Mouse (Mus musculus): ENCODE data around the gene Ppp1r16b. TPM values are rescaled to one million over a fixed set of nuclear protein-coding genes. Genes with fewer than 3 reads are reported as not detected.

The Ppp1r16b gene
- polyA plus RNA-seq, 1 experiment from 2014 or later, result 5.7 TPM

- WGBS, result 79% methylated on average over 6 of the region's 6 CpGs
- Histone ChIP-seq H3K9ac (no peak overlapping the region), H3K27ac (replicated peaks) (no peak overlapping the region), H3K36me3 (no peaks in the 10 kb centered on the region), H3K4me2 (replicated peaks) (no peak overlapping the region), H3K27me3 (no peaks in the 10 kb centered on the region), H3K4me1 (peaks cover 13% of the 10 kb centered on the region; the same call in 1 of the 2 replicates), H3K9me3 (replicated peaks) (no peaks in the 10 kb centered on the region), H3K4me3 (replicated peaks) (no peak overlapping the region)
- no peak for ATAC-seq (ENCODE audit: insufficient number of reproducible peaks, low FRiP score, low TSS enrichment, low read depth)
These were observed 27.0 kb downstream of the Ppp1r16b start for GRCm38 (mm10) chr2:158692191-158692590.

- Histone ChIP-seq H3K9me3 (replicated peaks) (no peaks in the 10 kb centered on the region), H3K27me3 (no peaks in the 10 kb centered on the region), H3K4me3 (replicated peaks) (no peak overlapping the region), H3K4me1 (no peaks in the 10 kb centered on the region), H3K36me3 (no peaks in the 10 kb centered on the region), H3K4me2 (replicated peaks) (no peak overlapping the region), H3K27ac (replicated peaks) (no peak overlapping the region), H3K9ac (no peak overlapping the region)
- no peak for ATAC-seq (ENCODE audit: insufficient number of reproducible peaks, low FRiP score, low TSS enrichment, low read depth)
- WGBS, result 83% methylated on average over 27 of the region's 27 CpGs
These were observed 30.6 kb downstream of the Ppp1r16b start for GRCm38 (mm10) chr2:158695811-158696210.

- ATAC-seq (ENCODE audit: insufficient number of reproducible peaks, low FRiP score, low TSS enrichment, low read depth), result no peak
- 78% methylated on average over 6 of the region's 6 CpGs for WGBS
These were observed 31.3 kb downstream of the Ppp1r16b start for GRCm38 (mm10) chr2:158696451-158696850.

DNA sequence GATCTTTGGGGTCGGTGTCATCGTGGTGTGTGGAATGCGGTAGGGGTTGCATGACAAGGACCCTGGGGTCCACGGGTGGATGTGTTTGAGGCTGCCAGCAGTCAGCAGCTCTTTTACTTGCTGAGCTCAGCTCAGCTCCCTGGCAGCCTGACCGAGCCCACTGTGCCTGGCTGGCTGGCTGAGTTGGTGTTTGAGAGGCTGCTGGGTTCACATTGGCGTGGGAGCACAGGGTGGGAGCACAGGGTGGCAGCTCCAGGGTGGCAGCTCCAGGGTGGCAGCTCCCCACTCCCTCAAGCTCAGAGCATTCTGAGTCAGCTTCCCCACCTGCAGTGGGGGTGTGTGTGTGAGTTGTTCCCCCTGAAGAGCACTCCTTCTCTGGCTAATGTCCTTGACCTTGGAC, 34.7 kb downstream of the Ppp1r16b start:
- Histone ChIP-seq H3K27me3 (no peaks in the 10 kb centered on the region), H3K4me3 (replicated peaks) (no peak overlapping the region), H3K4me1 (no peaks in the 10 kb centered on the region), H3K9ac (no peak overlapping the region), H3K4me2 (replicated peaks) (no peak overlapping the region), H3K27ac (replicated peaks) (no peak overlapping the region), H3K36me3 (no peaks in the 10 kb centered on the region), H3K9me3 (replicated peaks) (no peaks in the 10 kb centered on the region)
- no peak for ATAC-seq (ENCODE audit: insufficient number of reproducible peaks, low FRiP score, low TSS enrichment, low read depth)
- 78% methylated on average over 6 of the region's 6 CpGs for WGBS

More at GRCm38 (mm10) chr2:158696451-158696850, 31.3 kb downstream of the Ppp1r16b start:
- Histone ChIP-seq H3K4me3 (replicated peaks) (no peak overlapping the region), H3K4me1 (no peaks in the 10 kb centered on the region), H3K9me3 (replicated peaks) (no peaks in the 10 kb centered on the region), H3K4me2 (replicated peaks) (no peak overlapping the region), H3K27me3 (no peaks in the 10 kb centered on the region), H3K27ac (replicated peaks) (no peak overlapping the region), H3K36me3 (no peaks in the 10 kb centered on the region), H3K9ac (no peak overlapping the region)

DNA sequence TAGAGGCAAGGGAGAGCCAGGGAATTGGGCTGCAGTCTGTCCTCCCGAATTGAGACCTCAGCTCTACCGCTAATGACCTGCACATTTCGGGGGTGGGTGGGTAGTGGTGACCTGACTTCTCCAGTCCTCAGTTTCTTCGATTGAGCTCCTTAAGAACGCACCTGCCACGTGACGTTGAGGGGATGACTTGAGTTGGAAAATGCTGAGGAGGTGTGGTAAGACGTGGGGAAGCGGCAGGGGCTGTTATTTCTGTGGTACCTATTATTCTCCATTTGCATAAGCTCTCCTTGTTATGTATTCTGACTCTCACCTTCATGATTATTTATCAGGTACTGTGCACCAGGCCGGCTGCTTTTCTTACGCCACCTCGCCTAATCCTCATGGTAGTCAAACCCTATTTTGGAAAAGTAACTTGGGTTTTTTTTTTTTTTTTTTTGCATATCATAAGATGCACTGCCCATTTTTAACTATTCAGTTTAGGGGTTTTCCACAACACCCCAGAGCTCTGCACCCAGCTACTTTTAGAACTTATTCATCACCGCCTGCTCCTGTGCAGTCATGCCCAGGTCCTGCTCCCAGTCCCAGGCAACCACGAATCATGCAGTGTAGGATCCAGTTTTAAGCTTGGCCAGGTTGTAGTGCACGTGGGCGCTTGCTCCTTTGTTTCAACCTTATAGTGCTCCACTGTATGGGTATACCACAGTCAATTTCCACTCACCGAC, 35.5 kb downstream of the Ppp1r16b start:
- no peak overlapping the region for H3K4me3 ChIP-seq (replicated peaks)
- H3K4me2 ChIP-seq (replicated peaks), result no peak overlapping the region
- H3K27ac ChIP-seq (replicated peaks), result no peak overlapping the region
- no peaks in the 10 kb centered on the region for H3K9me3 ChIP-seq (replicated peaks)
- H3K4me1 ChIP-seq, result no peaks in the 10 kb centered on the region
- ATAC-seq (ENCODE audit: insufficient number of reproducible peaks, low FRiP score, low TSS enrichment, low read depth), result no peak
- H3K36me3 ChIP-seq, result no peaks in the 10 kb centered on the region
- H3K9ac ChIP-seq, result no peak overlapping the region
- 84% methylated on average over 17 of the region's 17 CpGs for WGBS
- no peaks in the 10 kb centered on the region for H3K27me3 ChIP-seq

DNA sequence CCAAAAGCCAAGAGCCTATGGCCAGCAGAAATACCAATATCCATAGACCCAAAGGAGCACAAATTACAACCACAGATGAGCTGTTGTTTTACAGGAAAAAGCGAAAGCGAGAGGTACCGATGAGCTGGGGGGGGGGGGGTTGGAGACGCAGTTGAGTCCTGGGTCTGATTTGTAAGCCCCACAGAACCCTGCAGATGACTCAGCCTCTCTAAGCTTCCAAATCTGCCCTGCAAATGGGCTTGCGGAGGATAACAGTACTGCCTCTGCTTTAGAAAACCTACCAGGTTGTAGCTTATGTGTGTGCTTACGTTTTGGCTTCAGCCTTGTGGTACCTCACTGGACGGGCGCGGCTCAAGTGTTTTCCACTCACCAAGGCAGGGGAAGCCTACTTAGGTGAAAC, 36.3 kb downstream of the Ppp1r16b start:
- Histone ChIP-seq H3K9me3 (replicated peaks) (no peaks in the 10 kb centered on the region), H3K27me3 (no peaks in the 10 kb centered on the region), H3K4me1 (no peaks in the 10 kb centered on the region), H3K9ac (no peak overlapping the region), H3K4me3 (replicated peaks) (no peak overlapping the region), H3K4me2 (replicated peaks) (no peak overlapping the region), H3K36me3 (no peaks in the 10 kb centered on the region), H3K27ac (replicated peaks) (no peak overlapping the region)
- ATAC-seq (ENCODE audit: insufficient number of reproducible peaks, low FRiP score, low TSS enrichment, low read depth), result no peak
- 89% methylated on average over 9 of the region's 9 CpGs for WGBS

DNA sequence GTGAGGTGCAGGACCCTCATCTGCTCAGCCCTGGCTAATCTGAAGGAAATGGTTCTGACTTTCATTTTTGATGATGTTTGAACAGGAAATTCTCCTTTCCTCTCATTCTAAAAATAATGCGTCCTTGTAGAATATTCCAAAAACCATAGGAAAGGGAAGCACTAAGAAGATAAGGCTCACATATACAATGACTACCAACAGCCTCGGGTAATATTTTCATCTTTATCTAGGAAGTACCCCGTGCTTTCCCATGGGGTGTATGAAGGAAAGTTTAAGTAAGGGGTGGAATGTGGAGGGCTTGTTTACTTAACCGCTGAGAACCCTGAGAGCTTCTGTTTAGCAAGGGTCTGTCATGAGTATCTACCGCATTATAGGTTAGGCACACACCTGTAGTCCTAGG, 37.0 kb downstream of the Ppp1r16b start:
- no peaks in the 10 kb centered on the region for H3K9me3 ChIP-seq (replicated peaks)
- H3K36me3 ChIP-seq, result no peaks in the 10 kb centered on the region
- 74% methylated on average over 5 of the region's 5 CpGs for WGBS
- no peak overlapping the region for H3K4me3 ChIP-seq (replicated peaks)
- H3K27me3 ChIP-seq, result no peaks in the 10 kb centered on the region
- H3K9ac ChIP-seq, result no peak overlapping the region
- no peaks in the 10 kb centered on the region for H3K4me1 ChIP-seq
- no peak overlapping the region for H3K4me2 ChIP-seq (replicated peaks)
- no peak overlapping the region for H3K27ac ChIP-seq (replicated peaks)
- ATAC-seq (ENCODE audit: insufficient number of reproducible peaks, low FRiP score, low TSS enrichment, low read depth), result no peak

DNA sequence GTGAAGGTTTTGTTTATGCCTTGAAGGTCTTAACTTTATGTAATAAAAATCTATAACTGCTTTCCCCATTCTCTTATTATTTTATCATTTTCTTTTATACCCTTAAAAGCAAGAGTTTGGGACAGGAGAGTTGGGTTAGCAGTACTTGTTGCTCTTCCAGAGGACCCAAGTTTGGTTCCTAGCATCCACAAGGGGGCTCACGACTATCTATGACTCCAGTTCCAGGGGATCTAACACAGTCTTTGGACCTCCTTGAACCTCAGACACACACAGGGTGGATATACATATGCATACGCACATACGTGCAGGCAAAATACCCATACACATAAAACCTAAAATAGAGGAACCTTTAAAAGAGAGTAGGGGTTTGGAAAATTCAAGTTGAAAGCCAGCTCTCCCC, 39.5 kb downstream of the Ppp1r16b start:
- Histone ChIP-seq H3K4me2 (replicated peaks) (no peak overlapping the region), H3K9ac (no peak overlapping the region), H3K4me3 (replicated peaks) (no peak overlapping the region), H3K4me1 (no peaks in the 10 kb centered on the region), H3K36me3 (no peaks in the 10 kb centered on the region), H3K27me3 (no peaks in the 10 kb centered on the region), H3K9me3 (replicated peaks) (no peaks in the 10 kb centered on the region), H3K27ac (replicated peaks) (no peak overlapping the region)
- 70% methylated on average over 3 of the region's 3 CpGs for WGBS
- no peak for ATAC-seq (ENCODE audit: insufficient number of reproducible peaks, low FRiP score, low TSS enrichment, low read depth)

DNA sequence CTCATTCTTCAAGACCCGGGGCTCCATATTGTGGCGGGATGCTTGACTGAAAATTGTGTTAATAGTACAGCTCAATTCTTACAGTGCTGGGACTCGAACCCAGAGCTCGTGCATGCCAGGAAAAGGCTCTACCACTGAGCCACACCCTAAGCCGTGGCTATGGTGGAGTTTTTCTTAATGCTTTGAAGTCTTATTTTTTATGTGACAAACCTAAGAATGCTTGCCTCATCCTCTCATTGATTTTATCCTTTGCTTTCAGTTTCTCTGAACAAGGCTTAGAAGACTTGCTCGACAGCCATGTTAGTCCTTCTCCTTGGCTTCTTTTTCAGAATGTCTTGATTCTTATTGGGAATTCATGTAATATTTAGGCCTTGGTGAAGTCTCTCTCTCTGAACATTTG, 40.3 kb downstream of the Ppp1r16b start:
- no peak for ATAC-seq (ENCODE audit: insufficient number of reproducible peaks, low FRiP score, low TSS enrichment, low read depth)
- no peaks in the 10 kb centered on the region for H3K9me3 ChIP-seq (replicated peaks)
- H3K27ac ChIP-seq (replicated peaks), result no peak overlapping the region
- 81% methylated on average over 6 of the region's 6 CpGs for WGBS
- no peaks in the 10 kb centered on the region for H3K36me3 ChIP-seq
- H3K9ac ChIP-seq, result no peak overlapping the region
- H3K4me3 ChIP-seq (replicated peaks), result no peak overlapping the region
- no peaks in the 10 kb centered on the region for H3K27me3 ChIP-seq
- H3K4me2 ChIP-seq (replicated peaks), result no peak overlapping the region
- no peaks in the 10 kb centered on the region for H3K4me1 ChIP-seq

- H3K27ac ChIP-seq (replicated peaks), result no peak overlapping the region
- no peak overlapping the region for H3K9ac ChIP-seq
- no peaks in the 10 kb centered on the region for H3K27me3 ChIP-seq
- H3K4me1 ChIP-seq, result no peaks in the 10 kb centered on the region
- H3K4me3 ChIP-seq (replicated peaks), result no peak overlapping the region
- no peak overlapping the region for H3K4me2 ChIP-seq (replicated peaks)
- no peaks in the 10 kb centered on the region for H3K36me3 ChIP-seq
- H3K9me3 ChIP-seq (replicated peaks), result no peaks in the 10 kb centered on the region
- ATAC-seq (ENCODE audit: insufficient number of reproducible peaks, low FRiP score, low TSS enrichment, low read depth), result no peak
- 85% methylated on average over 10 of the region's 10 CpGs for WGBS
These were observed 41.7 kb downstream of the Ppp1r16b start for GRCm38 (mm10) chr2:158706704-158707408.

DNA sequence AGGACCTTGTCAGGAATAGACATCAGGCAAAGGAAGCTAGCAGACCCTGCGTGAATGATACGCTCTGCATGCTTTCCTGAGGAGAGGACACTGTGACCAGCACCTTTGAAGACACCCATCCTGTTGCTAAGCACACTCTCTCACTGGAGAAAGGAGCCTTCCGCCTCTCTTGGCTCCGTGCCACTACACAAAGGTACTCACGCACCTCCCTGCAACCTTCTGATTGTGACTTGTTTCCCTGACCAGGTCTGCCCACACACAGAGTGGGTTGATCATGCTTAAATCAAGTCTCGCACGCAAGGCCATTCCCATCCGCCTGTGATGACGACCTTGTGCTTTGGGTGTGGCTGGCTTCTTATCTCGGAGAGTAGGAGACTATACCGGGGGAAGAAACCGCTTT, 42.9 kb downstream of the Ppp1r16b start:
- Histone ChIP-seq H3K9ac (no peak overlapping the region), H3K36me3 (no peaks in the 10 kb centered on the region), H3K27me3 (no peaks in the 10 kb centered on the region), H3K4me3 (replicated peaks) (no peak overlapping the region), H3K9me3 (replicated peaks) (no peaks in the 10 kb centered on the region), H3K4me1 (peaks cover 4% of the 10 kb centered on the region; the same call in 1 of the 2 replicates), H3K4me2 (replicated peaks) (no peak overlapping the region), H3K27ac (replicated peaks) (no peak overlapping the region)
- no peak for ATAC-seq (ENCODE audit: insufficient number of reproducible peaks, low FRiP score, low TSS enrichment, low read depth)
- 87% methylated on average over 12 of the region's 12 CpGs for WGBS
